Mouse (Mus musculus) left cerebral cortex, postnatal 25 days (tissue): Measurements from ENCODE around the gene Slc41a2. TPM values are rescaled to one million over a fixed set of nuclear protein-coding genes. Genes with fewer than 3 reads are reported as not detected.
"Not testable (repeated sequence)": the region's sequence is repeated elsewhere in the genome, so short reads cannot be mapped to it uniquely, and the experiment has no call there.

Source experiments
- DNase-seq, 2 experiments: peaks; one replicate each; pipeline ENCODE4 v3.0.0; 2022; ENCODE audit warnings: low spot score in 2 of 2, mixed read lengths in 1 of 2
- intact Hi-C: fragments of 180-260 bp; cut with DNase I; formaldehyde crosslinking; loops from one replicate; pipeline ENCODE4 v1.15.1; 2025
- total RNA-seq, 2 experiments: library from RNA; stranded (reverse); gene quantifications; 2 replicates each; pipeline ENCODE4 v1.2.3; 2021

Gene Slc41a2
- total RNA-seq, 2 experiments from 2014 or later: 24.0 to 30.0 TPM

DNA sequence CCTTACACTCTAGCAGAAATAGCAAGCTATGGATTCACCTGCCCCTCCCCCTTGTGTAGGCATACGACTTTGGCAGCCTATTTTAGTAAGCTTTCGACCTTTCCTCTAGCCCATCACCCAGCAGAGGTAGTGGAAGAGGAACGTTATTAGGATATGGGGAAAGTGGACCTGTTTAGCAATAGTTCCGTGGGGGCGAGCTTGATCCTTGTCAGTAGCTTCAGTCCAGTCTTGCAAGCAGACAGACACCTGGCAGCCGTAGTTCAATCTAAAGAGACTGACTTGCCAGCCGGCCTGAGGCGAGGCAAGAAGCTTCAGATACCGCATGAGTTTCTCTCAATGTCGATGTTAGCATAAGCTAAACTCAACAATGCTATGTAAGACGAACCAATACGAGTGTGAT lies 18.7 kb upstream of the Slc41a2 start:
- intact Hi-C loops: no loop called here

DNA sequence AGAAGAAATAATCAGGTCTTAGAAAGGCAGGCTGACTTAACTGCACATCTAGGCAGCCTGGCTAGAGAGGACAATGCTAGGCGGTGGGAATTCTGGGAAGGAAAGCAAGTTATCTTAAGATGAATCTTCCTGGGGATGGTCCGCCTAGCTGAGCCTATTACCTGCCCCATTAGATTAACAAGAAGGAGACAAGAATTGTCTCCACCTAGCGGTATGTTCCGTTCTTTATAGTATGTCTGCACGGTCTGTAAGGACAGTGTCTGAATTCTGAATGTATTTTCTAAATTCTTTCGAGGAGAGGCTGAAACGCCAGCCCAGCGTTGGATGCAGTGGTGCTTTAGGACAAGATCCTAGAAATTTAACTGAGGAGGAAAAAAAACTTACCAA lies 16.6 kb upstream of the Slc41a2 start:
- intact Hi-C loops: loop anchor here (5.0 kb wide), 1 partner anchor 447 kb away; no protein-coding TSS in a partner anchor
- DNase-seq: peak in 1 of 2 experiments; percentile 39

More for the DNA sequence above, 18.7 kb upstream of the Slc41a2 start:
- DNase-seq: no peak

DNA sequence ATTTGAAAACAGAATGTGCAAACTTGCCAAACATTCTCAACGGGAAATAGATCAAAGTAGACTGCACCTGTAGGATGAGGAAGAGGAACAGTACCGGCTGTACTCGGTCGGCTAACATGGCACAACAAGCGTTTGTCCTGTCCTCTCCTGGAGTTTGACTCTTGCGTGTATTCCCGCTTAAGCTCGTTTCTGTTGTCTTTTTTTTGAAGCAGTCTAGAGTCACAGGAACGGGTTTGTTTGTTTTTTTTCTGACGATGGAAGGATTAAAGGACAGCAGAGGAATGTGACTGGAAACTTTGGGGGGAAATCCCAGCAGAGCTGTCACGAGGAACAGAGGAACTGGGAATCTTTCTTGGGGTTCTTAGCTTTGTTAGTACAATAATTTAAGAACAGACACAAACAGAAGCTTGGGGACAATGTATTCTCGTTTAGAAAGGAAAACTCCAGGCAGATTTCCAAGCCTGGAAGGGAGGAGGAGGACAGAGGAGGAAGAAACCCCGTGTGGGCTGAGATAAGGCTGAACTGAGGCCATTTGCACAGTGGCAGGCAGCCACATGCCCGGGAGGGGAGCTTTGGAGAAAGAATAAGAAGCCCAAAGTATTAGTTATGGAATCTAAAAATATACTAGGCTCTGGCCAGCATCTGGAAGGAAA lies 16.1 kb upstream of the Slc41a2 start:
- intact Hi-C loops: loop anchor here (5.0 kb wide), 1 partner anchor 447 kb away; no protein-coding TSS in a partner anchor
- DNase-seq: peak in 1 of 2 experiments; percentile 29

DNA sequence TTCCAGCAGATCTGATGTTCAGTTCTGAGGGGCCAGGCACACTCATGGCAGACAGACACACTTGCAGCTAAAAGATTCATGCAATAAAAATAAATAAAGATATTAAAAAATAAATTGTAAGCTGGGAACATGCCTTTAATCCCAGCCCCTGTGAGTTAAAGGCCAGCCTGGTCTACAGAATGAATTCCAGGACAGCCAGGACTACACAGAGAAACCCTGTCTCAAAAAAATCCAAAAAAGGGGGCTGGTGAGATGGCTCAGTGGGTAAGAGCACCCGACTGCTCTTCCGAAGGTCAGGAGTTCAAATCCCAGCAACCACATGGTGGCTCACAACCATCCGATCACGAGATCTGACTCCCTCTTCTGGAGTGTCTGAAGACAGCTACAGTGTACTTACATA lies 14.1 kb upstream of the Slc41a2 start:
- not testable (repeated sequence) for DNase-seq
- intact Hi-C loops: loop anchor here (5.0 kb wide), 1 partner anchor 444 kb away; no protein-coding TSS in a partner anchor

DNA sequence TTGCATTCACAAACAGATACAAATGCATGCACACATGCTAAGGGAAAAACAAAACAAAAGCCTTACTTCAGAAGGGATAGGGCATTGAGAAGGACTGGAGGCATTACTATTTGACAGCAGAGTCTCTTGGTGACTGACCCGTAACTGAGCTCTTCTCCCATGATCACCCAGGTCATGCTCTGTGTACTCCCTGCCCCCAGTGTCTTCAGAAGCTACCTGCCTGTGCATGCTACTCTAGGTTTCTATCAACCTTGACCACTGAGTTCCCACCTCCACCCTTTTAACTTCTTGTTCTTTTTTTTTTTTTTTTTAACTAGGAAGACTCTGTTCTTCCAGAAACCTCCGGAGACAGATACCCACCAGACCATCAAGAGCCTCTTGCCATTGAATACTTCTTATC lies 13.0 kb upstream of the Slc41a2 start:
- DNase-seq: no peak
- intact Hi-C loops: loop anchor here (5.0 kb wide), 1 partner anchor 443 kb away; no protein-coding TSS in a partner anchor

DNA sequence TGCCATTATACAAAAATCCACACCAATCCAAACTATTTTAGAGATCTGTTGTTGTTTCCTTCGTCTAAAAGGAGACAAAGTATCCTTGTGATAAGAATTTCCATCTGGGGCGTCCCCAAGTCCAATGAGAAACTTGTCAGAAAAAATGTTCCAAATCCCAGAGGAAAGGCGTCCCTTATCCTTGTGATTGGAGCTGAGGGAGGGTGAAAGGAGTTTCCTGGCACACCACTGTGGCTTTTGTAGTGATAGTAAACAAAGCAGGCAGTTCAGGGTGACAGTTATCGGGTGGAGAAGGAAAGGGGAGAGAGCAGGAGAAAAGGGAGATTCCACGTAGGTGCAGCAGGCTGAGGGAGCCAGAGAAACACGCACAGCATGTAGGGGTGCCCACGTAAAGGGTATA lies 9.8 kb upstream of the Slc41a2 start:
- DNase-seq: no peak
- intact Hi-C loops: no loop called here

DNA sequence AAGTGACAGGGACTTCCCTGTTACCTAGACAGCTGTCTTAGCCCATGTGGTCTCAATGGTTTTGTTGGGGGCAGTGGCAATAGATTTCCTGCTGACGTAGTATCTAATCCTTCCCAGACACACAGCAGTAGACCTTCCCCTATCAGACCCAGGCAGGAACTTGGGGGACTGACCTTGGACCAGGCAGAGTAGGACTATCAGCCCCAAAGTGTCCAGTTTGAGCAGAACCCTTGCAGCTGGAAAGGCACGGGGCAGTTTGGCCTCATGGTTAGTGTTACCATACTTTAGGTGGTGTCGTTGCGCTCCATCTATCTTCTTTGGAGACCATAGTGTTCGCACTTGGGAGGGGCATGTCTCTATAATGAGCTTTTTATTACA lies 8.7 kb upstream of the Slc41a2 start:
- intact Hi-C loops: no loop called here
- no peak for DNase-seq

DNA sequence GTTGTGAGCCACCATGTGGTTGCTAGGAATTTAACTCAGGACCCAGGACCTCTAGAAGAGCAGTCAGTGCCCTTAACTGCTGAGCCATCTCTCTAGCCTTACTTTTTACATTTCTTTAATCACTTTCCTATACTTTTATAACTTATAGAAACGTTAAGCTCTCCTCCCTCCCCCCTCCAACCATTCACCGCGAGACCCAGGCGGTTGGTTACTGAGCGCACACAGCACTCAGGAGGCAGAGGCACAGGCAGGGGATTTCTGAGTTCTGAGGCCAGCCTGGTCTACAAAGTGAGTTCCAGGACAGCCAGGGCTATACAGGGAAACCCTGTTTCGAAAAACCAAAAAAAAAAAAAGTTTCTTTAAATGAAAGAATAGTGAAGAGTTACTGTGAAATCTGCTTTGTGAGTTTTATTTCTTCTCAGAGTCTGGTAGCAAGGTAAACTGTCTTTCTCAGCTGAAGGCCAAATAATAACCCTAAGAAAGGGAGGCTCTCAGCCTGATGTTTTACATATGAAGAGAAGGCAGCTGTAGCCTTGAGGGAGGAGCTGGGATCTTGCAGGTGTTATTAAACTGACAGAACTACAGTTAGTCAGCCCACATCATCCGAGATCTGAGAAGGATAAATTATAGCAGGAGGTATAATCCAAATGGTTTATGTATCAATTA lies 8.1 kb upstream of the Slc41a2 start:
- intact Hi-C loops: no loop called here
- no peak for DNase-seq

DNA sequence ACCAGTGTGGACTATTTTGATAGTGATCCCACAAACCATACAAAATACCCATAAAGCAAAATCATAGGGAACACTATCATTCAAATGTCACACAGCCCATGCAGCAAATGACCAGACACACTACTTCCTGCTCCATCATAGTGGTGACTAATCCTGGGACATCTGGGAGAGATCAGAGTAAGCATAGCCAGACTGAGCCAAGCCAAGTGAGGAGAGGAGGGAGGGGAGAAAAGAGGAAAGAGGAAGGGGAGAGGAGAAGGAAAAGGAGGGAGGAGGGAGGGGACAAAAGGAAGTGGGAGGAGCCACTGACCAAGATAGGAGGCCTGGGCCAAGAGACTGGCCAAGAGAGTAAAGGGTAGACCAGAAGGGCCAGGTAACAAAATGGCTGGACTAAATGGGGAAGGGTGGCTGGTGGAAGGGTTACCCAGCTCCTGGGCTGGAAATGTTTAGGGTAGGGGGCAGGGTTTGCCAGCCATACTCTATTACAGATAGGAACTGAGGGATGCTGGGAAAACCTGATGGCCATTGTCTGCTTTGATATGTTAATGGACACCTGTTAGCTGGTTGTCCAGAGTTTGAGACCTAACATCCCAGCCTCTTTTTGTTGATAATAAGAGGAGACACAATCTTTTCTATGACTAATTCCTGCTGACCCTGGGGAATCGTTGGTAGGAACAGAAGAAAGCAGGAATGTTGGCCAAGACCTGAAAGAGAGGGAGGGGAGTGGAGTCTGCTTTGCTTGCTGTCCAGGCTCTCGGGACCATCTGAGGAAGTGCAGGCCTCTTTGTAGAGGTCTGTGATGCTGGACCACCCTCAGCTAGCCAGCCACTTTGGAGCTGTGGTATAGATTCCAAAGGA lies 6.4 kb upstream of the Slc41a2 start:
- intact Hi-C loops: no loop called here
- DNase-seq: no peak

DNA sequence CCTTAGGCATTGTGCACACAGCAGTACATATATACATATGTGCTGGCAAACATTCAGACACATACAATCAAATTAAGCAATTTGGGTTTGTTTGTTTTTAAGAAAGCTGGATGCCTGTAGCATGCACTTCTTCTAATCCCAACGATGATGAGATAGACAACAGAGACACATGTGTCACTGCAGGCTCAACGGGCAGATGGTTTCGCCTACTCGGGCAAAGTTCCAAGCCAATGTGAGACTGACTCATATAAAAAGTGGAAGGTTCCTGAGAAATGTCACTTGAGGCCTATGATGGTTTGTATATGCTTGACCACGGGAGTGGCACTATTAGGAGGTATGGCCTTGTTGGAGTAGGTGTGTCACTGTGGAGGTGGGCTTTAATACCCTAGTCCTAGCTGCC lies 5.5 kb upstream of the Slc41a2 start:
- intact Hi-C loops: no loop called here

DNA sequence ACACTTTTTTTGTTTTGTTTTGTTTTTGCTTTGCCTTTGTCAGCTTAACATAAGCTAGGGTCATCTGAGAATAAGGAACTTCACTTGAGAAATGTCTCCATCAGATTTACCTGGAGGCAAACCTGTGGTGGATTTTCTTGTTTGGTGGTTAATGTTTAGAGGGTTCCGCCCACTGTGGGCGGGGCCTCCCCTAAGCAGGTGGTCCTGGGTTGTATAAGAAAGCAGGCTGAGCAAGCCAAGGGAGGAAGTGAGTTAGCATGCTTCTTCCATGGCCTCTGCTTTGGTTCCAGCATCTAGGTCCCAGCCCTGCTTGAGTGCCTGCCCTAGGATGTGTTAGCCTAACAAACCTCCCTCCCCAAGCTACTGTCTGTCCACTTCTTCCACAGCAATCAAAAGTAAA lies 3.5 kb upstream of the Slc41a2 start:
- intact Hi-C loops: no loop called here
- DNase-seq: no peak

More for the DNA sequence above, 5.5 kb upstream of the Slc41a2 start:
- DNase-seq: peak in 1 of 2 experiments; percentile 66

DNA sequence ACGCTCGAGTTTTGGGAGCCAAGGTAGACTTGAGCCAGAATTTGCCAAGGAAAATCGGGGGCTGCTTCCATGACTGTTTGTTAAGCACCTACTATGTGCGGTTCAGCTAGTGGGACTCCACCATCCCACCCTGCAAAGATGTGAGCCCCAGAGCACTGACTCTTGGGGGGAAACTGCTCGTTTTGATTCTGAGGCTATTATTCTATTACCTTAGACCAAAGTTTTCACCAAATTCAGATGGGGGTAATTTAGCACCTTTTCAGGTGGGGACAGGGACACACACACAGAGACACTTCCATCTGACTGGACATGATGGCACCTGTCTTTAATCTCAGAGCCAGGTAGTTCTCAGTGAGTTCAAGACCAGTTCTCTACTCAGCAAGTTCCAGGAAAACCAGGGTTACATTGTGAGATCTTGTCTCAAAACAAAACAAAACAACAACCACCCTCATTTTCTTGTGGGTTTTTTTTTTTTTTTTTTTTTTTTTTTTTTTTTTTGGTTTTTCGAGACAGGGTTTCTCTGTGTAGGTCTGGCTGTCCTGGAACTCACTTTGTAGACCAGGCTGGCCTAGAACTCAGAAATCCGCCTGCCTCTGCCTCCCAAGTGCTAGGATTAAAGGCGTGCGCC lies 403 bp upstream of the Slc41a2 start:
- no peak for DNase-seq
- intact Hi-C loops: loop anchor here (2.0 kb wide), 1 partner anchor 21 kb away; no protein-coding TSS in a partner anchor

DNA sequence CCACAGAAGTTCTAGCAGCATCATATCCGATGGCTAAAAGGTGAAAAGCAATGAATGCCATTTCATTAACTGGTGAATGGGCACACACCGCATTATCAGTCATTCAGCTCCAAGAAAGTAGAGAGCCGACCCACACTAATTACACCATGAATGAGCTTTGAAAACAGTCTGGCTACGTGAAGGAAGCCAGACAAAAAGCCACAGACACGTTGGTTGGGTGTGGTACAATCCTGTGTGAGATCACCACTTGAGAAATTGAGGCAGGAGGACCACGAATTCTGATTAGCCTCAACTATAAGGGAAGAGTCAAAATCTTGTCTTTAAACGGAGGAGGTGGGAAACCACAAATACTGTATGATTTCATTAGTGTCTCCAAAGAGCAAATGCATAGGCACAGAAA lies 1.3 kb downstream of the Slc41a2 start:
- no peak for DNase-seq
- intact Hi-C loops: loop anchor here (2.0 kb wide), 1 partner anchor 22 kb away; no protein-coding TSS in a partner anchor

DNA sequence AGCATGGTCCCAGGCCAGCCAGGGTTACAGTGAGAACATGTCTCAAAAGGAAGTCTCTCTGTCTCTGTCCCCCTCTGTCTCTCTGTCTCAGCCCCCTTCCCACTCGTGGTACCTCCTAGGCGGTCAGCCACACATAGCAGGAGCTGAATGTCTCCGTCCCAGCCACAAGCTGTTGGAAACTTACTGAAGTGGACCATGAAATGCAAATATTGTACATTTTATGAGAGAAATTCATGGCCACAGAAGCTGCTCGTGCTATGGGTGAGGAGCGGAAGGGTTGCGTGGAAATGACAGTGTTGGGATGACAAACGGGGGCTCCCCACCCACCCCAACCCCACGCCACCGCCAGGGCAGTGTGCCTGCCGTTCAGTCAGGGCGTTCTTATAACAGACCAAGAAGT lies 5.1 kb downstream of the Slc41a2 start:
- intact Hi-C loops: no loop called here
- no peak for DNase-seq

DNA sequence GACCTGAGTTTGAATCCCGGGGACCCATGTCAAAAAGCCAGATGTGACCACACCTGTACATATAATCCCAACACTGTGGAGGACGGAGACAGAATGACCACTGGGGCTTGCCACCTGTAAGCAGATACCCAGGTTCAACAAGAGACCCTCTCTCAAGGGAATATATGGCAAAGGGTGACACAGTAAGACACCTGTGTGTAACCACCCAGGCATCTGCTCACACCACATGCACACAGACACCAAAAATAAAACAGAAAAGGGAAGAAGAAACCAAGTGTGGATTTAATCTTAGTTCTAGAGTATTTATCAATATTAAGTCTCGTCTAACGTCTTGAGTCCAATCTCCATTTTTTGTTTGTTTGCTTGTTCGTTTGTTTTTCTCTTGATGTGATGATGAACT lies 5.9 kb downstream of the Slc41a2 start:
- DNase-seq: no peak

DNA sequence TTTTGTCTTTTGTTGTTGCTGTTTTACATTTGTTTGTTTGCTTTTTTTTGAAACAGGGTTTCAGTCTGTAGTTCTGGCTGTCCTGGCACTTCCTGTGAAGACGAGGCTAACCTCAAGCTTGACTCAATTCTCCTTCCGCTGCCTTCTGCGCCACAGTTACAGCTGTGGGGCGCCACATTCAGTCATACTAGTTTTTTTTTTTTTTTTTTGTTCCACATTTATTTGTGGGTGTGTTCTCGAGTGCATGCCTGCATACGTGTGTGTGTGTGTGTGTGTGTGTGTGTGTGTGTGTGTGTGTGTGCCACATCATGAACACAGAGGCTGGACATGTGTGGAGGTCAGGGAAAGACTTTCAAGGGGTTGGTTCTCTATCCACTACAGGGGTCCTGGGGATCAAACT lies 7.3 kb downstream of the Slc41a2 start:
- no peak for DNase-seq
- intact Hi-C loops: no loop called here

More for the DNA sequence above, 5.9 kb downstream of the Slc41a2 start:
- intact Hi-C loops: no loop called here

DNA sequence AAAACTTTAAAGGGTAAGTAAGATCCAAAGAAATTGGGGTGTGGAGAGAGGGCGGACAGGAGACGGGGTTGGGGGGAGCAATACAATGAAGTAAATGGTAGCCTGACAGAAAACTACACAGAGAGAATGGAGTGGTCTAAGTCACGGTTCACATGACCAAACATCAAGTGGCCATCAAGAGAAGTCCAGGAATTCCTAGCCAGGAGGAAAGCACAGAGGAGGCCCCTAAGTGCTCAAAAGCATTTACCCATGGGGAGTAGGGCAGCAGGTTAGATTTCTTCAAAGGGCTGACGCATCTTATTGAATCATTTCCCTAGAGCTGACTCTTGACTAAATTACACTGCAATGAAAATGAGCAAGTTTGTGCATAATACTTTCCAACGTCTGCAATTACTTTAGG lies 8.9 kb downstream of the Slc41a2 start:
- no peak for DNase-seq
- intact Hi-C loops: no loop called here

DNA sequence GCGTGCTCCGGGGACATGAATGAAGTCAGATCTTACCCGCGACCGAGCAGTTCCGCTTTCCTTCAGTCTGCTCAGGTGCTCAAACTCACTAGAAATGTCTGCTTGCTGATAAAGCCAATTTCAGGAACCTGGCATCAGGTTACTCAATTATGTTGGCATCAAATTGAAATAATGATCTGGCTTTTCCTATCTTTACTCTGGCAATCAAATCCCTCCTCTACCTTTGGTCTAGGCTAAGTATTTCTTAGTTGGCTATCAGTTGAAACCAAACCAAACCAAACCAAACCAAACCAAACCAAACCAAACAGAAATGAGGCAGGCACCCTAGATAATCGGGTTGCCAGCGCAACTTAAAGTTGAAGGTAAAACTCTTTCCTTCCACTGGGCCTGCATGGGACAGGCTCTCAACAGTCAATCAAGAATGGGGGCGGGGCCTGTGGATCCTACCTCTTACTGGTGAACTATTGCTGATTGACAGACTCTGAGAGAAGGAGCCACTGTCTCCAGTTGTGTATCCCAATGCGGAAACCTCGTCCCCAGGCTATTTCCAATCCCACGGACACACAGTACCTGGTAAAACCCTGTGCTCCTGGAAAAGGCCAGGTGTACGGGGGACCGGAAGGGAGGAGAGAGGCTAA lies 10.9 kb downstream of the Slc41a2 start:
- intact Hi-C loops: no loop called here
- no peak for DNase-seq

DNA sequence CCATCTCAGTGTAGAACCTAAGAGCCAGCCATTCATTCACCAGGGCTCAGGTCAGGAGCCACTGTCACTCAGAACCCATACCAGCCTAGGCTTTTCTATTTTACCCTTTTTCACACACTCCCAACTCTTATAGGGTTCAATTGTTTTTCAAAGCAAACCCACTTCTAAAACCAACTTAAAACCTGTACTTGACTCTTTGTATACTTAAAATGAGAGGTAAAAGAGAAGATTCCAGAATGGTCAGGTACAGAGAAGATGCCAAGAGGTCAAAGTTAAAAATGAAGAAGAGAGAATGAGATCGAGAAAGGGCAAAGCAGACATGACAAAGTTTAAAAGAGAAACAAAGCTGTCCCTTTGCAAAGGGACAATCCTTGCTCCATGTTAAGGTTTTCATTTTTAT lies 11.8 kb downstream of the Slc41a2 start:
- DNase-seq: no peak
- intact Hi-C loops: no loop called here
